In genomic region chr1:153308179-153308914, GRCm38 (mm10) we compare ENCODE assay signal across 9 mouse cellular contexts. TPM values are rescaled to one million over a fixed set of nuclear protein-coding genes. Genes with fewer than 3 reads are reported as not detected.
DNase-seq lines count a peak whose midpoint lies in the region; ATAC-seq lines count a peak whose summit lies in the region.
"Had no signal": no experiment of that assay in that cellular context is flagged by ENCODE, and none has a peak within 500 bp of the region (broad histone marks: within the 10 kb centered on the region; RNA-seq: fewer than 3 reads in every experiment).

No protein-coding gene starts in this region.

- H3K36me3 ChIP-seq in forebrain, embryonic 13.5 days (ENCODE audit: poor library complexity, severe bottlenecking) = no peaks in the 10 kb centered on the region
- H3K36me3 ChIP-seq in midbrain, embryonic 16.5 days (ENCODE audit: control insufficient read depth, insufficient read depth, low read length) = no peaks in the 10 kb centered on the region

- H3K27me3 ChIP-seq in forebrain, embryonic 13.5 days = no peaks in the 10 kb centered on the region
- no peaks in the 10 kb centered on the region for H3K27me3 ChIP-seq in midbrain, embryonic 16.5 days (ENCODE audit: control insufficient read depth, insufficient read depth, low read depth, low read length)
- H3K27me3 ChIP-seq: megakaryocyte, embryonic 14.5 days had no signal

- H3K27ac ChIP-seq in forebrain, embryonic 13.5 days = peak overlapping the region; percentile 60
- H3K27ac ChIP-seq in midbrain, embryonic 16.5 days (ENCODE audit: low read length) = peak overlapping the region; percentile 56; the same call in 1 of the 2 replicates

- H3K4me3 ChIP-seq in forebrain, embryonic 13.5 days = no peak overlapping the region
- H3K4me3 ChIP-seq in midbrain, embryonic 16.5 days (ENCODE audit: low read depth, low read length) = no peak overlapping the region
- H3K4me3 ChIP-seq: megakaryocyte, embryonic 14.5 days had no signal

- H3K4me1 ChIP-seq in forebrain, embryonic 13.5 days = peaks cover 24% of the 10 kb centered on the region
- H3K4me1 ChIP-seq in midbrain, embryonic 16.5 days (ENCODE audit: control insufficient read depth, insufficient read depth, low read length) = peaks cover 19% of the 10 kb centered on the region

- peak; percentile 65 to 68 for DNase-seq in urinary bladder, postnatal 4 days (ENCODE audit: low spot score in 2 of 2)
- DNase-seq in urinary bladder, adult 18-20 months (ENCODE audit: low spot score in 2 of 2) = no peak
- peak; percentile 75 to 79 for DNase-seq in heart, postnatal 10 days
- DNase-seq in layer of hippocampus, postnatal 10 days (ENCODE audit: low spot score in 2 of 2) = peak; percentile 33 to 41
- peak; percentile 49 to 70 for DNase-seq in thymus, postnatal 36 days
- DNase-seq in adrenal gland, adult 2 months = no peak

- WGBS in forebrain, embryonic 13.5 days = 67% methylated on average over 9 of the region's 9 CpGs
- 53% methylated on average over 9 of the region's 9 CpGs for WGBS in midbrain, embryonic 16.5 days

- intact Hi-C loops in heart, postnatal 10 days (cut with DNase I) = no loop called here

- no peaks in the 10 kb centered on the region for H3K9me3 ChIP-seq in forebrain, embryonic 13.5 days (replicated peaks)
- H3K9me3 ChIP-seq in midbrain, embryonic 16.5 days (replicated peaks; ENCODE audit: control insufficient read depth, low read length, poor library complexity, severe bottlenecking) = no peaks in the 10 kb centered on the region
- H3K9me3 ChIP-seq: megakaryocyte, embryonic 14.5 days had no signal

- H3K4me2 ChIP-seq in forebrain, embryonic 13.5 days = no peak overlapping the region
- H3K4me2 ChIP-seq in midbrain, embryonic 16.5 days (ENCODE audit: low read length) = peak overlapping the region; percentile 15

- H3K9ac ChIP-seq in forebrain, embryonic 13.5 days = no peak overlapping the region
- no peak overlapping the region for H3K9ac ChIP-seq in midbrain, embryonic 16.5 days (ENCODE audit: low read depth, low read length)

- peak; percentile 71; the same call in 1 of the 2 replicates for ATAC-seq in forebrain, embryonic 13.5 days
- ATAC-seq in midbrain, embryonic 16.5 days = peak; percentile 32; the same call in 1 of the 2 replicates

RNA-seq across cellular contexts. Expression of gene Lamc1, which starts 24.2 kb away (rescaled TPM):
- polyA plus RNA-seq in forebrain, embryonic 13.5 days (2015; fragmentation: Nextera tagmentation; extraction: Ambion mirVana) = 11.8 and 12.8 TPM in 2 replicates
- 100 to 1,000 TPM; 415 to 420 TPM for total RNA-seq in heart, postnatal 10 days (2021)
- 10 to 100 TPM; 43.2 to 43.8 TPM for total RNA-seq in layer of hippocampus, postnatal 10 days (2021)
- polyA plus RNA-seq in midbrain, embryonic 16.5 days (2015; fragmentation: Nextera tagmentation; extraction: Ambion mirVana) = 11.0 and 13.7 TPM in 2 replicates
- 10 to 100 TPM; 61.1 to 76.0 TPM for total RNA-seq in adrenal gland, adult 2 months (2021)
- 48.4 and 54.8 TPM in 2 replicates for polyA plus RNA-seq in adrenal gland, adult 2 months (2012; rRNA removed)

Comparison
In these comparisons a context has a peak if more than half of its experiments do, and no peak if none do; other contexts are left out.
1. DNase-seq: peak in urinary bladder, postnatal 4 days (2 of 2), heart, postnatal 10 days (2 of 2), layer of hippocampus, postnatal 10 days (2 of 2) and thymus, postnatal 36 days (2 of 2); none in urinary bladder, adult 18-20 months (0 of 2) and adrenal gland, adult 2 months (single experiment).
2. RNA of gene Lamc1, which starts 24.2 kb away (total RNA-seq): 415 to 420 TPM in heart, postnatal 10 days; 61.1 to 76.0 TPM in adrenal gland, adult 2 months and 43.2 to 43.8 TPM in layer of hippocampus, postnatal 10 days; every median in the first group is over 4 times any median in the second.